Mouse (Mus musculus): ENCODE measurements around the gene Chchd6. TPM values are rescaled to one million over a fixed set of nuclear protein-coding genes. Genes with fewer than 3 reads are reported as not detected.

Gene Chchd6
- total and polyA plus RNA-seq, 2 experiments from 2014 or later, result 182 to 192 TPM

DNA sequence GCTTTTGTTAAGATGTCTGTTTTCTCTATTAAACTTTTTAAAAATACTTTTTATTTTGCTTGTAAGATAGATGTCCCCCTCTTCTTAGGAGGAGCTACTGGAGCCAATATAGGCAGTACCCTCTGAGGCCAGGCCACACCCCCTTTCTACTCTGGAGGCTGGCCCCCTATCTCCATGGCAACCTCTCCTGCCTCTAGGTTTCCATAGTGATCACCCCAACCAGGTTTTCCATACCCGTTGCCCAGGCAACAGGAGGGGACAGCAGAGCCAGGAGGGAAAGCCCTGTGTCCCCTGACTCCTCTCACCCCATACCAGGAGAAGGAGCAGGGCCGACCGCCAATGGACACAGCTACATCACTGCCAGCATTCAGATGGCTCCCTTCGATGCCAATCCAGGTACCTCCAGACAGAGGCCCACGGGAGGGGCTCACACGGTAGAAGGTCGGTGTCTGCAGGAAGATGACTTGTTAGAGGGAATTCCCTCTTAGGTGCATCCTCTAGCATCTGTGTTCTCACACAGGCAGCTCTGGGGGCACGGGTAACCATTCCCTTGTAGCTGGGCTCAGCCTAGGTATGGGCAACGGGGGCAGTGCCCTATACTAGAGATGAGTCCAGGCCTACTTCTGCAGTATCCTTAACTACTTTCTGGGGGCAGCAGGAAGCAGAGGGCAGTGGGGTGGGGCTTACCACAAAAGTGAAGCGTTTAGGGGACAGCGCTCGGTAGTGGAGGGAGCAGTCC, 261.3 kb downstream of the Chchd6 start:
- peak overlapping the region; percentile 4 for H3K27ac ChIP-seq (ENCODE audit: low read depth, low read length)
- H3K27me3 ChIP-seq (ENCODE audit: insufficient read depth, low read length), result no peaks in the 10 kb centered on the region
- H3K9ac ChIP-seq (replicated peaks; ENCODE audit: low read length, poor library complexity, severe bottlenecking), result 0 out of 2 replicates have a peak overlapping the region, but pooled peaks have one; percentile 13
- H3K4me3 ChIP-seq (ENCODE audit: low read depth, low read length), result no peak overlapping the region
- whole genome bisulfite sequencing, result 27% methylated on average over 12 of the region's 12 CpGs
- H3K9me3 ChIP-seq (ENCODE audit: low read length), result no peaks in the 10 kb centered on the region
- H3K36me3 ChIP-seq (ENCODE audit: insufficient read depth, low read length), result peaks cover 92% of the 10 kb centered on the region
- H3K4me2 ChIP-seq (ENCODE audit: low read depth, low read length, poor library complexity, severe bottlenecking), result no peak overlapping the region
- no peak for TF ChIP-seq CTCF (IDR thresholded peaks at IDR 0.05)
- DNase-seq (ENCODE audit: low spot score) (peak; percentile 88), ATAC-seq (ENCODE audit: low FRiP score) (peak; percentile 71)
- H3K4me1 ChIP-seq (ENCODE audit: insufficient read depth, low read length), result no peaks in the 10 kb centered on the region

Other genes starting within 250 kb of the Chchd6 start
- 220 and 234 TPM in 2 replicates for gene Plxna1, start 233.0 kb downstream of the Chchd6 start, total RNA-seq (2014; rRNA removed)
- gene Plxna1, start 233.0 kb downstream of the Chchd6 start, polyA plus RNA-seq (2015; fragmentation: Nextera tagmentation; extraction: Ambion mirVana), result 46.5 and 50.1 TPM in 2 replicates
- gene Txnrd3, start 48.3 kb upstream of the Chchd6 start, total RNA-seq (2014; rRNA removed), result 20.2 and 22.9 TPM in 2 replicates
- gene Txnrd3, start 48.3 kb upstream of the Chchd6 start, polyA plus RNA-seq (2015; fragmentation: Nextera tagmentation; extraction: Ambion mirVana), result 22.6 and 24.7 TPM in 2 replicates
- not detected in 2 replicates for gene Vmn1r40, start 111.9 kb upstream of the Chchd6 start, total RNA-seq (2014; rRNA removed)
- gene Vmn1r40, start 111.9 kb upstream of the Chchd6 start, polyA plus RNA-seq (2015; fragmentation: Nextera tagmentation; extraction: Ambion mirVana), result not detected in 2 replicates
- gene Vmn1r41, start 145.1 kb upstream of the Chchd6 start, total RNA-seq (2014; rRNA removed), result not detected in 2 replicates
- gene Vmn1r41, start 145.1 kb upstream of the Chchd6 start, polyA plus RNA-seq (2015; fragmentation: Nextera tagmentation; extraction: Ambion mirVana), result not detected in 2 replicates